Mouse (Mus musculus) CH12.LX (cell line): Measurements from ENCODE around the gene Sf1. TPM values are rescaled to one million over a fixed set of nuclear protein-coding genes. Genes with fewer than 3 reads are reported as not detected.

ENCODE experiments used
- DNase-seq: peaks from one replicate; pipeline ENCODE4 v3.0.0-alpha.2; 2013; ENCODE audit errors: extremely low read depth
- H3K27ac ChIP-seq: 2 replicates; pipeline ENCODE4 v1.5.1; 2012; ENCODE audit warnings: low read depth, mild to moderate bottlenecking, control low read depth, moderate library complexity; ENCODE audit not compliant: insufficient read depth
- H3K27me3 ChIP-seq: replicated peaks from 2 replicates; pipeline ENCODE3; 2012; ENCODE audit warnings: inconsistent platforms
- H3K36me3 ChIP-seq, 2 experiments: replicated peaks in 1 of 2; 2 replicates each; pipeline versions ENCODE3 to v1.6.1; 2012; ENCODE audit warnings: inconsistent platforms in 1 of 2, low read length in 1 of 2, mild to moderate bottlenecking in 1 of 2, mixed read lengths in 1 of 2, moderate library complexity in 1 of 2; ENCODE audit not compliant: control insufficient read depth in 1 of 2, insufficient read depth in 1 of 2
- H3K4me1 ChIP-seq, 2 experiments: 2 replicates each; pipeline ENCODE4 v1.6.1; 2012; ENCODE audit warnings: inconsistent platforms in 1 of 2, moderate library complexity in 1 of 2; ENCODE audit not compliant: insufficient read depth in 2 of 2, control insufficient read depth in 1 of 2
- H3K4me2 ChIP-seq: 2 replicates; pipeline ENCODE4 v1.6.1; 2012; ENCODE audit warnings: low read depth, mild to moderate bottlenecking, control low read depth; ENCODE audit not compliant: poor library complexity, insufficient read depth, severe bottlenecking
- H3K4me3 ChIP-seq, 3 experiments: fragments of 150-350 bp in 1 of 3; sonication (generic) in 1 of 3; replicated peaks in 1 of 3; 2 replicates each; pipeline versions ENCODE3 to v1.5.1; 2011 to 2012; ENCODE audit warnings: low read depth in 2 of 3, low read length in 2 of 3, mild to moderate bottlenecking in 2 of 3, moderate library complexity in 2 of 3, control low read depth in 1 of 3, improper control_type of control experiment in 1 of 3, inconsistent platforms in 1 of 3, mixed read lengths in 1 of 3; ENCODE audit not compliant: poor library complexity in 1 of 3
- H3K79me2 ChIP-seq: replicated peaks from 2 replicates; pipeline ENCODE4 v1.6.1; 2012; ENCODE audit warnings: mild to moderate bottlenecking, moderate library complexity; ENCODE audit not compliant: control insufficient read depth, poor library complexity, insufficient read depth, severe bottlenecking; ENCODE audit errors: extremely low read depth
- H3K9ac ChIP-seq: 2 replicates; pipeline ENCODE4 v1.6.1; 2012; ENCODE audit warnings: low read depth, mild to moderate bottlenecking, control low read depth, moderate library complexity; ENCODE audit not compliant: insufficient read depth
- H3K9me3 ChIP-seq: replicated peaks from 2 replicates; pipeline ENCODE3; 2012; ENCODE audit warnings: low read length, inconsistent platforms, mixed read lengths
- BHLHE40 ChIP-seq: IDR thresholded peaks from 2 replicates; pipeline ENCODE4 v1.6.1; 2011; ENCODE audit warnings: mild to moderate bottlenecking, low read depth, low read length, improper control_type of control experiment
- ELF1 ChIP-seq: IDR thresholded peaks from 2 replicates; pipeline ENCODE4 v1.6.1; 2014; ENCODE audit warnings: low read depth, mild to moderate bottlenecking, inconsistent platforms, low read length, improper control_type of control experiment
- KAT2A ChIP-seq: IDR thresholded peaks from 2 replicates; pipeline ENCODE4 v1.6.1; 2012; ENCODE audit warnings: low read length, improper control_type of control experiment, inconsistent platforms; ENCODE audit not compliant: insufficient replicate concordance
- MAX ChIP-seq: IDR thresholded peaks from 2 replicates; pipeline ENCODE4 v1.6.1; 2011; ENCODE audit warnings: low read length, improper control_type of control experiment
- MEF2A ChIP-seq: IDR thresholded peaks from 2 replicates; pipeline ENCODE4 v1.6.1; 2014; ENCODE audit warnings: low read depth, mild to moderate bottlenecking, inconsistent platforms, low read length, improper control_type of control experiment, borderline replicate concordance
- MYC ChIP-seq: IDR thresholded peaks from 2 replicates; pipeline ENCODE4 v1.6.1; 2011; ENCODE audit warnings: low read depth, mild to moderate bottlenecking, improper control_type of control experiment, low read length
- NELFE ChIP-seq: IDR thresholded peaks from 2 replicates; pipeline ENCODE4 v1.6.1; 2011; ENCODE audit warnings: low read depth, low read length, improper control_type of control experiment
- POLR2A ChIP-seq: IDR thresholded peaks from 2 replicates; pipeline ENCODE4 v1.6.1; 2011; ENCODE audit warnings: low read depth, mild to moderate bottlenecking, improper control_type of control experiment, low read length
- RAD21 ChIP-seq: IDR thresholded peaks from 2 replicates; pipeline ENCODE4 v1.6.1; 2011; ENCODE audit warnings: low read depth, mild to moderate bottlenecking, low read length, improper control_type of control experiment, moderate library complexity
- RCOR1 ChIP-seq: conservative IDR thresholded peaks from 2 replicates; pipeline ENCODE4 v1.6.1; 2012; ENCODE audit warnings: low read depth, mild to moderate bottlenecking, inconsistent platforms, low read length, improper control_type of control experiment
- SMC3 ChIP-seq: IDR thresholded peaks from 2 replicates; pipeline ENCODE4 v1.6.1; 2011; ENCODE audit warnings: low read depth, low read length, improper control_type of control experiment
- TBP ChIP-seq: conservative IDR thresholded peaks from 2 replicates; pipeline ENCODE4 v1.6.1; 2011; ENCODE audit warnings: low read depth, low read length, improper control_type of control experiment
- TCF12 ChIP-seq: IDR thresholded peaks from 2 replicates; pipeline ENCODE4 v1.6.1; 2014; ENCODE audit warnings: low read depth, mild to moderate bottlenecking, inconsistent platforms, low read length, improper control_type of control experiment
- UBTF ChIP-seq: IDR thresholded peaks from 2 replicates; pipeline ENCODE4 v1.6.1; 2012; ENCODE audit warnings: low read depth, mild to moderate bottlenecking, inconsistent platforms, low read length, improper control_type of control experiment, moderate library complexity
- USF2 ChIP-seq: conservative IDR thresholded peaks from 2 replicates; pipeline ENCODE4 v1.6.1; 2011; ENCODE audit warnings: low read depth, low read length, improper control_type of control experiment
- ZMIZ1 ChIP-seq: IDR thresholded peaks from 2 replicates; pipeline ENCODE4 v1.6.1; 2012; ENCODE audit warnings: low read depth, mild to moderate bottlenecking, inconsistent platforms, low read length, improper control_type of control experiment
- ZNF384 ChIP-seq: IDR thresholded peaks from 2 replicates; pipeline ENCODE4 v1.6.1; 2012; ENCODE audit warnings: low read depth, low read length, improper control_type of control experiment, inconsistent platforms
- dilution Hi-C: fragments of 300-500 bp; cut with MboI; formaldehyde crosslinking; loops from 2 replicates; pipeline ENCODE4 v1.14.3; 2020; ENCODE audit warnings: low sequenced_read_pairs; ENCODE audit not compliant: extremely low pct_unique_long_range_greater_than_20kb, extremely low pct_ligation_motif_present
- in situ Hi-C: fragments of 300-500 bp; cut with MboI; formaldehyde crosslinking; loops from 3 replicates; pipeline ENCODE4 v1.14.3; 2019; ENCODE audit warnings: low sequenced_read_pairs, low pct_ligation_motif_present, low pct_unique_long_range_greater_than_20kb, mixed read lengths
- polyA plus RNA-seq: library from polyadenylated mRNA; unstranded; fragments of >175 nt; gene quantifications from 2 replicates; pipeline ENCODE4 v1.2.1, GENCODE M21; 2012; ENCODE audit warnings: low read depth; ENCODE audit not compliant: insufficient read length
- total RNA-seq, 2 experiments: library from RNA; depleted of rRNA; stranded (reverse); fragments of 300-350 nt in 1 of 2; fragments of >200 nt in 1 of 2; gene quantifications; 2 replicates each; pipeline ENCODE4 v1.2.3; 2012 to 2014

The Sf1 gene
- total and polyA plus RNA-seq, 3 experiments, result 54.5 to 251 (median 70.4) TPM

DNA sequence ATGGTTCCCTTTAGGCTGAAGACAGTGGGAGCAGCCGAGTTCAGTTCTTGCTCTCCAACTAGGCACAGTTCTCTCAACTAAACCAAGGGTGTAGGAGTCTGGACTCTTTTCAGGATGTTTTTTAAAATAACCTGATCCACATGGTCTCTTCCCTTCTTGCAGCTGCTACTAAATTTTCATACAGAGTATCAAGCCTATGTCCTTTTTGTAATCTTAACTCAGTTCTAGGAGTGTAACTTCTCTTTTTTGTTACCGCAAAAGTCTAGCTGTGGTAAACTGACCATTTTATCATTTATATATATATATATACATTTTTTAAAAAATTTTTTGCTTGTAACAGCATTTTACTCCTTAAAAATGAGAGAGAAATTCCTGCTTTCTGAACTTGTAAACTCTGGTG is 6.7 kb downstream of the Sf1 start:
- peaks cover 62% of the 10 kb centered on the region for H3K79me2 ChIP-seq
- H3K27me3 ChIP-seq, result no peaks in the 10 kb centered on the region
- in situ Hi-C loops, result no loop called here
- no peak for DNase-seq
- no peaks in the 10 kb centered on the region for H3K9me3 ChIP-seq
- dilution Hi-C loops, result no loop called here
- no peak overlapping the region for H3K4me2 ChIP-seq
- peaks cover 84 to 98% of the 10 kb centered on the region in 2 experiments for H3K36me3 ChIP-seq
- peaks cover 8 to 88% of the 10 kb centered on the region in 2 experiments for H3K4me1 ChIP-seq
- H3K4me3 ChIP-seq, result no peak overlapping the region
- no peak overlapping the region for H3K27ac ChIP-seq
- no peak for TF ChIP-seq POLR2A
- no peak for TF ChIP-seq USF2
- no peak for TF ChIP-seq RCOR1
- TF ChIP-seq BHLHE40, result no peak
- TF ChIP-seq MEF2A, result no peak
- TF ChIP-seq KAT2A, result no peak
- no peak for TF ChIP-seq MAX
- no peak for TF ChIP-seq RAD21
- no peak for TF ChIP-seq NELFE
- no peak for TF ChIP-seq TCF12
- TF ChIP-seq MYC, result no peak
- TF ChIP-seq SMC3, result no peak
- TF ChIP-seq ZMIZ1, result no peak
- TF ChIP-seq TBP, result no peak
- TF ChIP-seq ZNF384, result no peak
- no peak for TF ChIP-seq UBTF
- no peak overlapping the region for H3K9ac ChIP-seq

DNA sequence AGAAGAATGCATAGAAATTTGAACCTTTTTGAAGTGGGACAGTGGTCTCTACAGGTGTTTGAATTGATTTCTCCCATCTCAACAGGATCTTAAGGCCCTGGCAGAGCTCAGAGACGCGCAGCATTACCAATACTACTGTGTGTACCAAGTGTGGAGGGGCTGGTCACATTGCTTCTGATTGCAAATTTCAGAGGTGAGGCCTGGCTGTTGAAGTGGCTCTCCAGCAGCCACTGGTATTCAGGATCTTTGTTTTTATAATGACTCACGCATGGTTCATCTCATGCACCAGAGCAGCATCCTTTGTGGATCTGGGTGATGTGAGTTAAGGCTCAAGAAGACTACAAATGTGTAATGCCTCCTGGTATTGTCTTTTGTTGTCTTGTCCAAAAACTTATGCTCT is 8.9 kb downstream of the Sf1 start:
- TF ChIP-seq ELF1 (no peak), POLR2A (0 out of 2 replicates have a peak, but pooled peaks have one; percentile 0)
- TF ChIP-seq, all 38 proteins: peak for 1
- H3K36me3 ChIP-seq, result peaks cover 89 to 98% of the 10 kb centered on the region in 2 experiments
- H3K4me1 ChIP-seq, result peaks cover 4 to 71% of the 10 kb centered on the region in 2 experiments; a peak in 3 of 4 replicates
- DNase-seq, result no peak
- no peak overlapping the region for H3K27ac ChIP-seq
- dilution Hi-C loops (no loop called here), in situ Hi-C loops (no loop called here)
- H3K27me3 ChIP-seq, result no peaks in the 10 kb centered on the region
- H3K4me3 ChIP-seq, result no peak overlapping the region
- no peak overlapping the region for H3K4me2 ChIP-seq
- peaks cover 39% of the 10 kb centered on the region for H3K79me2 ChIP-seq
- no peaks in the 10 kb centered on the region for H3K9me3 ChIP-seq
- no peak overlapping the region for H3K9ac ChIP-seq
